Mouse (Mus musculus) midbrain, embryonic 10.5 days (tissue): ENCODE measurements at regions not wholly inside any gene's neighbourhood (a gene's known extent, or its start where the extent isn't known, plus 50 kb on each side); places are given as distances from the start of the nearest gene placed in this dataset.

Source experiments
- DNase-seq: peaks from one replicate; pipeline ENCODE4 v3.0.0-alpha.2; 2017; ENCODE audit warnings: low spot score
- H3K27ac ChIP-seq: fragments of 300-500 bp; sonication (generic); replicated peaks from 2 replicates; pipeline ENCODE4 v1.5.1; 2016; ENCODE audit warnings: mild to moderate bottlenecking
- H3K27me3 ChIP-seq: fragments of 300-500 bp; sonication (generic); 2 replicates; pipeline ENCODE4 v1.6.1; 2016; ENCODE audit warnings: low read depth, mild to moderate bottlenecking; ENCODE audit not compliant: poor library complexity, severe bottlenecking
- H3K36me3 ChIP-seq: fragments of 300-500 bp; sonication (generic); 2 replicates; pipeline ENCODE4 v1.6.1; 2016; ENCODE audit warnings: mild to moderate bottlenecking, moderate library complexity
- H3K4me1 ChIP-seq: fragments of 300-500 bp; sonication (generic); 2 replicates; pipeline ENCODE4 v1.6.1; 2016
- H3K4me3 ChIP-seq: fragments of 300-500 bp; sonication (generic); 2 replicates; pipeline ENCODE4 v1.5.1; 2016; ENCODE audit warnings: mild to moderate bottlenecking, moderate library complexity
- H3K9me3 ChIP-seq: fragments of 300-500 bp; sonication (generic); replicated peaks from 2 replicates; pipeline ENCODE4 v1.6.1; 2016; ENCODE audit warnings: mild to moderate bottlenecking
- WGBS: fragments of 180-500 bp; shearing (Covaris S2); methylation state at CpG from one replicate; pipeline ENCODE4 v1.1.7; 2016; 5-methylcytosine and 5-hydroxymethylcytosine counted together

DNA sequence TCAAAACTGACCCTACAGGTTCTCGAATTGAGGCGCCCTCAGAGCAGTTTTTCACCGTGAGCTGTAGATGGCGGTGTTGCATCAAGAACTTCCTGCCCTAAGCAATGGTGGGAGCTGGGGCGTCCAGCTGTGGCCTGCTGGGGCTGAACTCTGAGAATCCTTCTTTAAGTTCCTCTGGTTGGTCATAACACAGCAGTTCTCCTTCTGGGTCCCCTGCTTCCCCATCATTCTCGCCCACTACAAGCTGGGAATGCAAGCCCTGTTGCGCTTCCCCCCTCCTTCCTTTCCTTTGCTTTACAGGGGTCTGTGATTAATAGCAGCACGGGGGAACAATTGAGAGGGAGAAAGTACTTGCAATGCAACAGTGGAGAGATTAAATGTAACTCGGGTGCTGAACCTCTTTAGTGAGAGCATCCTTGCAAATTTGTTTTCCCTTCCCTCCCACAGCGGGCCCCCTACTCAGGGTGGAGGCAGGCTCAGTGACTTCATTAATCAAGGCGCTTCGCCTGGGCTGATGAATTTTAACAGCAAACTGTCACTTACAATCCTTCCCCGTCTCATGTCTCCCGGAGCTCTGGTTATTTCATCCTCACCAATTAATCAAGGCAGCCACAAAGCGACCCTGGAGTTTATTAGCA, 794.3 kb upstream of the Api5 start:
- Histone ChIP-seq H3K9me3 (no peaks in the 10 kb centered on the region), H3K27me3 (no peaks in the 10 kb centered on the region), H3K4me3 (peak overlapping the region; percentile 45), H3K36me3 (no peaks in the 10 kb centered on the region), H3K4me1 (peaks cover 8% of the 10 kb centered on the region), H3K27ac (peak overlapping the region; percentile 76)
- 4% methylated on average over 15 of the region's 15 CpGs for WGBS
- peak; percentile 77 for DNase-seq

DNA sequence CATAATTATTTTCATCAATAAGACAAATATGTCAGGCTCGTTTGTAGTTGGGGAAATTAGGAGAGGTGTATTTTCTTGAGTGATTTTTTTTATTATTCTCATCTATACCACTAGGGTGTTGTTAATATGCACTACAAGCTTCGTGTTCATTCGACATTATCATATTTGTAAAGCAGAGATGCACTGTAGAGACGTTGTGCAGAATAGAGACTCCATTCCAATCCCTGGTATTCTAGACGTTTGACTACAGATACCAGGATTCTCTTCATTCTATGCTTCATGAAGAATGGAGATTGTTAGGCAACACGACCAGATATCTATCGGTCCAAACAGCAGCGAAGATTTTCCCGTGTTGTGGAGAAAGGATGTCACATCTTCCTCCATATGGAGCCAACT, 793.8 kb upstream of the Api5 start:
- no peak for DNase-seq
- H3K9me3 ChIP-seq = no peaks in the 10 kb centered on the region
- peak overlapping the region; percentile 45; the same call in 1 of the 2 replicates for H3K4me3 ChIP-seq
- no peaks in the 10 kb centered on the region for H3K27me3 ChIP-seq
- WGBS = 31% methylated on average over 9 of the region's 9 CpGs
- no peaks in the 10 kb centered on the region for H3K36me3 ChIP-seq
- H3K27ac ChIP-seq = no peak overlapping the region
- peaks cover 8% of the 10 kb centered on the region for H3K4me1 ChIP-seq

DNA sequence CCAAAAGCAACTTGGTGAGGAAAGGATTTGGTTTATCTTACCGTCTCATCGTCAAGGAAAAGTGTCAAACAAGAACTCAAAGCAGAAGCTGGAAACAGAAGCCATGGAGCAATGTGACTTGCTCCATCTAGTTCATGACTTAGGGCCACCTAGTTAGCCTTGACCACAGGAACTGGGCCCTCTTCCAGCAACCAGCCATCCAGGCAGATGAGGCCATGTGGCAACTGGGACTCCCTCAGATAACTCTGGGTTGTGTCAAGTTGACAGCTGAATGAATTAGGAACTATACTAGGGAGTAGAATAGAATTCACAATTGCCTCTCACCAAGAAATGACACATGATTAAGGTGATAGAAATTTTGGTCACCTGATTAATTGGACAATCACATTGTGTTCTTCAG, 791.5 kb upstream of the Api5 start:
- 87% methylated on average over 2 of the region's 2 CpGs for WGBS
- no peak overlapping the region for H3K27ac ChIP-seq
- H3K36me3 ChIP-seq = no peaks in the 10 kb centered on the region
- H3K27me3 ChIP-seq = no peaks in the 10 kb centered on the region
- no peak overlapping the region for H3K4me3 ChIP-seq
- H3K9me3 ChIP-seq = no peaks in the 10 kb centered on the region
- no peak for DNase-seq
- H3K4me1 ChIP-seq = peaks cover 8% of the 10 kb centered on the region

DNA sequence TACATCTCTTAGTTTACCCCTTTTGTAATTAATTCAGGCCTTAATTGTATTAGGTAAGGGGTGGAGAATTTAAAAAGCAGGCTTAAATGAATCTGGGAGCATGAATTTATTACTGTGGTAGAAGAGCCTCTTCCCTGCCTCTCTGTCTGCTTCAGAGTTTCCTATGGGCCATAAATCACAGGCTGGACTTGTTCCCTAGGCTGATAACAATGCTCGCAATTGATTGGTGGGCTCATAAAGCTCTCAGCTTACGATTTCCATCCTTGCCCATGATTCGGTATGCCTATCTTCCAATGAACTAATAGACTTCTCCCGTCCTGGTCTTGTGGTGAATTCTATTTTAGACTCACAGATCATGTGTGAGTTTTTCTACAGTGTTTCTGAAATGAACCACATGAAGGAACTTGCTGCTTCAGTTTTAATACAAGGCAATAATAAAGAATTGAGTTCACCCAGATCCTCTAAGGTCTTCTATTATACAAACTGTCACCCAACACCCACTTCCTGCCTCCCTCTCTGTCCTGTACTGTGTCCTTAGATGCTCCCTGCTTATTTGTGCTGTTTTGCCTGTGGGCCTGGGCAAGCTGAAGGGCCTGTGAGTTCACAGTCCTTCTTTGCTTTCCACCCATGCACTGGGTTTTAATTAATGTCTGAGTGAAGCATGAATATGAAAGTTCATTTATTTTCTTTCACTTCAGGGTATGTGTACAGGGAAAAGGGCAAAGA, 772.4 kb upstream of the Api5 start:
- H3K4me1 ChIP-seq = no peaks in the 10 kb centered on the region
- no peaks in the 10 kb centered on the region for H3K36me3 ChIP-seq
- no peak overlapping the region for H3K4me3 ChIP-seq
- H3K27ac ChIP-seq = no peak overlapping the region
- WGBS = 81% methylated on average over 4 of the region's 4 CpGs
- no peaks in the 10 kb centered on the region for H3K9me3 ChIP-seq
- no peak for DNase-seq
- no peaks in the 10 kb centered on the region for H3K27me3 ChIP-seq
